Mouse (Mus musculus): ENCODE results near the gene Dph1.

Dph1 gene

DNA sequence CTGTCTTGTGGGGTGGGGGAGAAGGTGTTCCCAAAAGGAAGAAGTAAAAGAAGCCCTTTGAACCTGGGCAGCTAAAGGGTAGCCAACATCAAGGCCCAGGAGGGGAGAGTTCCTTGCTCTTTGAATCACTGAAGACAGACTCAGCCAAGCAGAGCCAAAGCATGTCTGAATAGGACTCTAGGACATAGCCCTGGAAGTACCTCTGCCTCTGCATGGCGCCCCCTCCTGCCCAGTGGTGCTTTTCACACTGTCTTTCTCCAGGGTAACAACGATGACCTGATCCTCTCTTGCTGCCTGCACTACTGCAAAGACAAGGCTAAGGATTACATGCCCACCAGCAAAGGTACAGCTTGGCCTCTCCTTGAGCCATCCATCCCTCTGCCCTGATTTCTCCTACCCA lies 31.5 kb downstream of the Dph1 start:
- in situ Hi-C loops (cut with MboI) = loop anchor here (10.0 kb wide), 1 partner anchor 175 kb away; no protein-coding TSS in a partner anchor

DNA sequence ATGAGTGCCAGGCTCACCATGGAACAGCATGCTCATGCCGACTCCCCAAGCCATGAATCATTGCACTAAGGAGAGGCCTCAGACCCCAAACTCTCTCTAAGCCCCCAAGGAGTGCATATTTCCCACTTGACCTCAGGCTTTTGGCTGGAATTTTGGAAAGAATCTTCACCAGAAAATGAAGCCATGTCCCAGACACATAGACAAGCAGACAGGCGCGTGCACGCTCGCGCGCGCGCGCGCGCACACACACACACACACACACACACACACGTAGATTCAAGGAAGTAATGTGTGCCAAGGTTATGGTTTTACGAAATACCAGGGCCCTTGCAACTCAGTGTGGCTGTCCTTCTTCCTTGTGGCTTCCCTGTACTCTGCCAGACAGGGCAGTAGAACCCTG lies 32.6 kb downstream of the Dph1 start:
- in situ Hi-C loops (cut with MboI) = loop anchor here (10.0 kb wide), 1 partner anchor 174 kb away; no protein-coding TSS in a partner anchor

DNA sequence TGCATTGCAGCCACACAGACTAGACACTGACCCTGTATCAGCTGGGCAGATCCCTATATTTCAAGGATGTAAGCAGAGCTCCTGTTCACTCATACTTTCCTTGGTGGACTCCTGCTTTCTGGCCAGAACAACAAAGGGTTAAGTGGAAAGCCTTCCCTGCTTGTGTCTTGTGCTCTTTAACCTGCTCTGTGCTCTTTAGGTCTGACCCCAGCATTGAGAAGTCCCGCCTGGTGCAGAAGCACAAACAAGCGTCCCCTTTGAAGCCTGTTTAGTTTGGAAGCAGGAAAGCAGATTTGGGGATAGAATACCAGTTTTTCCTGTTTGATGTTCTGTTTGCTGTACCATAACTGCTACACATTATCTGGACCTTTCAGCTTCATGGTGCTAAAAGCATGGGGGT lies 33.1 kb downstream of the Dph1 start:
- in situ Hi-C loops (cut with MboI) = loop anchor here (10.0 kb wide), 1 partner anchor 173 kb away; no protein-coding TSS in a partner anchor

DNA sequence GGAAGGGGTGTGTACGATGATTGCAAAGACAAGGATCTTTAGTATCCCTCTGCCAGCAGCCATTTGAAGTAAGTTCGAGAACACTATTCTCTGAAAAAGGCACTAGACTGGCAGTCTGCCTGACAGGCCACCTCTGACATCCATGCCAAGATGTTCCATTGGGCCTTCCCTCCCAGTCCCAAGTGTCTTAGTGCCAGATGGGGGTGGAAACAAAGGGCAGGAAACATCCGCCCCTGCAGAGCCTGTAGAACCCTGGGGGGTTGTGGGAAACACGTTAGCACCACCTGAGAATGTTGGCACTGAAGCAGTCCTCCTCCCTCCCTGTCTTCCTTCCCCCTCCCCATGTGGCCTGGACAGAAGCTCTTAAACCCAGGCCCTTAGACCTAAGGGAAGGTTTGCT lies 34.0 kb downstream of the Dph1 start:
- in situ Hi-C loops (cut with MboI) = loop anchor here (10.0 kb wide), 1 partner anchor 172 kb away; no protein-coding TSS in a partner anchor

DNA sequence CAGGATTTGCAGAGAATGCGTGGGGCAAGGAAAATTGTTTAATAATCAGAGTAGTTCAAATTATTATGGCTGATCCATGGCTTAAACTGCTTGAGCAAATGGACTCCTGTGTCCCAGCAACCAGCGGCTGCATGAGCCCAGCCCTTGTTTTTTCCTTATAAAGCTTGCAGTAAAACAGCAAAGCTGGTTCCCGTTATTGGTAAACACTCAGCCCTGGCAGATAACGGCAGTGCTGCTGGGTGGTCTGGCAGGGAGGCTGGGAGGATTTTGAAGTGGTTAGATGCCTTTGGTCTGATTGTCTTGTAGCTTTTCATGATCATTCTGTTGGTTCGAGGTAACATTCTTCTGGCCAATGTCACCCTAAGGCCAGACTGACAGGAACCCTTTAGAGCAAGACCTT lies 34.6 kb downstream of the Dph1 start:
- in situ Hi-C loops (cut with MboI) = loop anchor here (10.0 kb wide), 1 partner anchor 172 kb away; no protein-coding TSS in a partner anchor

GRCm38 (mm10) chr11:75155985-75156384 lies 35.1 kb downstream of the Dph1 start:
- in situ Hi-C loops (cut with MboI) = loop anchor here (10.0 kb wide), 1 partner anchor 171 kb away; no protein-coding TSS in a partner anchor

DNA sequence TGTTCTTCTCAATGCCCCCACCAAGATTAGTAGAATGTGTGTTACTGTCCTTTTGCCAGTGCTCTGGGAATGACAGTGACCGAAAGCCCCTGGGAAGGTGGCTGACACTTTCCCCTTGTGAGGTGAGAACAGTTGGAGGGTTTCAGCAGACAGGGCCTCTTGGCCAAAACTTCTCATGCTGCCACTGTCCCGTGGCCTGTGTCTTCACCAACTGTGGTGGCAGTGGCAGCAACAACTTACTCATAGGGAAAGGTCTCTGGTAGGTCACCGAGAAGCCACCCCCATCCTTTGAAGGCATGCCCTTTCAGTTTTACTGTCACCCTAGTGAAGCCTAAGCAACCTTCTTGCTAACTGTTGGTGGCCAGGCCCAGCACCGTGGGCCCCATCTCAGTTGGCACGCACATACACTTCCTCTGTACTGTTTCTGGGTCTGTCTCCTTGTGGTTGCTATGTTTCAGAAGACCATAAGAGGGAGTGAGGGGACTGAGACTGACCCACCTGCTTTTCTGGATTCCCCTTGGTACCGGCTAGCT lies 36.9 kb downstream of the Dph1 start:
- in situ Hi-C loops (cut with MboI) = loop anchor here (10.0 kb wide), 1 partner anchor 169 kb away; no protein-coding TSS in a partner anchor

DNA sequence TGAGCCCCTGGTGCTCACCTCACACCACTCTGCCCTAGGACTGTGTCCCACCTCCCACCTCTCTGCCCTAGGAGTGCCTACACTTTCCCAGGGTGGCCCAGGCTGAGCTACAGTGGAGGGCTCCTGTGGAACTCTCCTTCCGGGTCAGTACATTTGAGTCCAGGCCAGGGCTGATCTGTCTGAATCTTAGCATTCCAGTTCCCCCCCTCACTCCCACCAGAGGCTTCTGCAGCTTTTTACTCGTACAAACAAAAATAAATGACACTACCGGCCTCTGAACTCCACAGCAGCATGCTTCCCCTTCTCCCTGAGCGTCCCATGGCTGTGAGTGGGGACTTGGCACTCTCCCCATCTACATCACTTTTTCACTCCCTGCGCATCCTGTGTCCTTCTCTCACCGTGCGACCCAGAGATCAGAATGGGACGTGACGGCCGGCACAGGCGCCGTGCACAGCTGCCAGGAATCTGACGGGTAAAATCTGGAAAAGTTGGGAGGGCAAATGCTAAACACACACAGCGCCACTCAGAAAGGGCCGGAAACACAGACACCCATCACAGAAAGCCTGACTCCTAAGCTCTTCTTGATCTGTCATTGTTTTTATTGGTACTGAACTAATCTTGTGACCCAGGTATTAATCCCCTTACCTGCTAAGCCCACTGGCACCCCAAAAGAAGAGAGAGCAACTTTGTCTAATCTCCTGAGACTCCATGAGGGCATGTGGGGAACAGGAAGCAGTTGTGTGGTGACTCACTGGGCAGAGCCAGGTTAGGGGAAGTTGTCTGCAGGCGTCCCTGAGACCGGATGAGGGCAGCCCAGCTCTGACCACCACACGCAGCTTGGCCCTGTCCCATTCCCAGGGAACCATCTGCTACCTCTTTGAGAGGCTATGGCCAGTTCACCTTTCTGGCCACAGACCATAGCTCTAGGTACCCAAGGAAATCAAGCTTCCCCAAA lies 38.2 kb downstream of the Dph1 start:
- in situ Hi-C loops (cut with MboI) = loop anchor here (10.0 kb wide), 1 partner anchor 168 kb away; no protein-coding TSS in a partner anchor

DNA sequence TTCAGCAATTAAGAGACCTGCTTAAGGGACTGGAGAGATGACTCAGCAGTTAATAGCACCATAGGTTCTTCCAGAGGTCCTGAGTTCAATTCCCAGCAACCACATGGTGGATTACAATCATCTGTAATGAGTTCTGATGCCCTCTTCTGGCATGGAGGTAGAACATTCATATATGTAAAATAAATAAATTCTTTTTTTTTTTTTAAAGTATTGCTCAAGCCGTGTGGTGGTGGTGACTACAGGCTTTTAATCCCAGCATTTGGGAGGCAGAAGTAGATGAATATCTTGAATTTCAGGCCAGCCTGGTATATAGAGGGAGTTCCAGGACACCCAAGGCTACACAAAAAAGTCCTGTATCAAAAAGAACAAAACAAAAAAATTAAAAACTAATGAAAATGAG lies 40.7 kb downstream of the Dph1 start:
- in situ Hi-C loops (cut with MboI) = loop anchor here (10.0 kb wide), 1 partner anchor 166 kb away; no protein-coding TSS in a partner anchor

DNA sequence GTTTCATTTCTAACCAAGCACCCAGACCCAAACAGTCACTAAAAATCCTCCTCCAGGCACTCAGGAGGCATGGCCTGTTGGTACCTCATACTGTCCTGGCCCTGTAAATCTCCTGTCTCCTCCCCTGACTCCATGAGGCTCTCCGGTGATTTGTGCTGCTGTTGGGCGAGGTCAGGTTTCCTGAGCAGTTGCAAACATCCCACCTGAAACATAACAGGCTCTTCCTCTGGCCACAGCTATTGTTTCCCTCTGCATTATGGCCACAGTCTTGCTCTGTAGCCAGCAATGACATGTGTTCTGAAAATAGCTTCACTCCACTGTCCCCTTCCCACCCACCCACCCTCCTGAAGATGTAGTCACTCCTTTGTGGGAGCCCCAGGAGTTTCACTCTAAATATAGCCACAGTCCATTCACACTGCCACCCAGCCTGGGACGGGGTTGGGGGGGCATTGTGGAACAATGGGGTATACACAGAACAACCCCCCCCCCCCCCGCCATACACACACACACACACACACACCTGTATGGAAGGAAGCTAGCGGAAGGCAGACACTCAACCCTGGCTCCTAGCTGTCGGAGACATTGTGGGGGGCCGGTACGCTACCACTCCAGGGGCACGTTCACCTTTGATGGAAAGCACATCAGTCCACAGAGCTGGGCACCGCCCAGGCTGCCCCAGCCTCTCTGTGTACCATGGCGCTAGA lies 42.6 kb downstream of the Dph1 start:
- in situ Hi-C loops (cut with MboI) = no loop called here

DNA sequence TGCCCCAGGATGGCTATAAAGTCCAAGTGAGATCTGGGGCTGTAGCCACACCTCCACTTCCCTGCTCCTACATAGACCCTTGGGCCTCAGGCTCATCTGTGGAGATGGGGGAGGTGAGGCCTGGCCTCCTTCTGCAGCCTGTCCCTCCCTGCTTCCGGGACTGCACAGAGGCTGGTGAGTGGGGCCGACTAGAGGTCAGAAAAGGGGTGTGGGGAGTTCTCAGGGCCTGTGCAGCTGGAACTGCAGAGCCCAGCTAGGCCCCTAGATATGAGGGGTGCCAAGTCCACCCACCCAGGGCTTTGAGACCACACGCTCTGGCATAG lies 43.2 kb downstream of the Dph1 start:
- in situ Hi-C loops (cut with MboI) = no loop called here

- in situ Hi-C loops (cut with MboI) = no loop called here
These were observed 43.8 kb downstream of the Dph1 start for GRCm38 (mm10) chr11:75147106-75147845.

GRCm38 (mm10) chr11:75145841-75146240 lies 45.2 kb downstream of the Dph1 start:
- in situ Hi-C loops (cut with MboI) = no loop called here

DNA sequence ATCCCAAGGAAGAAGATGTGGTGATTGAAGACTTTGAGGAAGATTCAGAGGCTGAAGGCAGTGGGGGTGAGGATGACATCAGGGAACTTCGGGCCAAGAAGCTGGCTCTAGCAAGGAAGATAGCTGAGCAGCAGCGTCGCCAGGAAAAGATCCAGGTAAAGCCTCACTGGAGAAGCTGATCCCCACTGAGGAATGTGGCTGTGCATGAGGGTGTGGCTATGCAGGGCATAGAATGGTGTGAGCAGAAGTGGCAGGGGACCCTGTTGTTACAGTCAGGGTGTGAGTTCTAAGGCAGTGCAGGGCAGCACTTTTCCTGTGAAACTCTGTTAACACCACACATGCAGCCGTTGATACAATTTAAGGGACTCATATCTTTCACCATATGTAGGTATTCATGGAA lies 48.3 kb downstream of the Dph1 start:
- in situ Hi-C loops (cut with MboI) = no loop called here

DNA sequence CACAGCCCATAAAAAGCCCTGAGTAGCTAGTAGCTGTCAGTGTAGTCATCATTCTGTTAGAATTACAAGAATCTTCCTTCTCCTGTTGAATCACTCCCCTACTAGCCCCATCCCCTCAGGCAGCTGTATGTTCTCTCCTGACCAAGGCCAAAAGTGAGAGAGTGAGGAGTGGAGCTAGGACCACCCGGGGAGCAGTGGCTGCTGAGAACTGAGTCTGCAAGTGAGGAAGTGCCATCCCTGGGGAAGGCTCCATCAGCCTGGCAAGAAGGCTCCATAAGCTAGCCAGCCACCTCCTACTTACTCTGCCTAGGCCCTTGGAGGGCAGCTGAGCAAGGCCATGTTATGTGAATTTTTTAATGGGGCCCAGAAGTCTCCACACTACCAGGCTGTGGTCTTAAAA lies 49.1 kb downstream of the Dph1 start:
- in situ Hi-C loops (cut with MboI) = no loop called here

DNA sequence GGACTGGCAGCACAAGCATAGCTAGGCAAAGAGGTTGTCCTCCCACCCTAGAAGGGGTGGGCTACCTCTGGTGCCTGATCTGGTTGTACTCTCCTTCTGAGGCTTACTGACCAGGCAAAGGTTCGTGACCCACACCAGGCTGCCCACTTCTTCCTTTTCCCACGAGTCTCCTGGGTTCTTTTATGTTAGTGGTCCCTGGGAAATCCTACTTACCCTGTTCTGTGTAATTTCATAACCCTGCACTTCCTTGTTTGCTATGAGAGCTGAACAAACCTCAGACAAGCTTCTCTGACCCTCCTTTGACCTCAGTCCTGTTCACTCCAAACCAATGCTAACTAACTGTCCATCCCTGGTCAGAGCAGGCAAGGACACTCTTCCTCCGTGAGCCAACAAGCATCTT lies 50.0 kb downstream of the Dph1 start:
- in situ Hi-C loops (cut with MboI) = no loop called here

- in situ Hi-C loops (cut with MboI) = no loop called here
These were observed 50.6 kb downstream of the Dph1 start for GRCm38 (mm10) chr11:75140431-75140830.

DNA sequence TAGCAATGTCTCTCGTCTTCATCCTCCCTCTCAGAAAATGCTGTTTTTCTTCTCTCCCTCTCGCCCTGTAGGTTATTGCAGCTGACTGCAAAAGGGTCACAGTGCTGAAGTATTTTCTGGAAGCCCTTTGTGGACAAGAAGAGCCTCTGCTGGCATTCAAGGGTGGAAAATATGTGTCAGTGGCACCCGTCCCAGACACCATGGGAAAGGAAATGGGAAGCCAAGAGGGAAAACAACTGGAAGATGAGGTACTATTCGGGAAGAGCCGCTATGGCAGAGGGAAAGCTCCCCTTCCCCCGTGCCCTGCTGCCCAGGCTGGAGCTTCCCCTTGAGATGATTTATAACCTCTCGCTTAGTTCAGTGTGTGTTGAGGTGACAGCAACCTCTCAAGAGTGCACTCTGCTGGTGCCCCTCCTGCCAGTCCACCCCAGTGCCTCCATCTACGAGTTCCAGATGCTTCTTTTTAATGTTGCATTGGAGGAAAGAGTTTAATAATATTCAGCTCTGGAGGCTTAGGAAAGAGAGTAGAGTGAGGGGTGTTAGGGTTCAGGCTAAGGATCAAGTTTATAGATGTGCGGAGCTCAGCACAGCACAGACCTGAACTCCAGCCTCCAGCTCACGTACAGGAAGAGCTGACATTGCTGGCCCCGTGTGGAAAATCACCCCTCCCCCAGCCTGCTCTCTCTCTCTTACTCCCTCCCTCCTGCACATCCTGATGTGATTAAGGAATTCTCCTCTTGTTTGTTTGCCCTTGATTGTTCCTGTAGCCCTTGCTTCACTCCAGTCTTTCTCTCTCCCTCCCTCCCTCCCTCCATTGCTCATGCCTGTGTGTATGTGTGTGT lies 51.7 kb downstream of the Dph1 start:
- in situ Hi-C loops (cut with MboI) = no loop called here

- in situ Hi-C loops (cut with MboI) = no loop called here
These were observed 54.2 kb downstream of the Dph1 start for GRCm38 (mm10) chr11:75136666-75137398.

GRCm38 (mm10) chr11:75135358-75135757 lies 55.7 kb downstream of the Dph1 start:
- in situ Hi-C loops (cut with MboI) = no loop called here

Measured in mature B cell (primary cell).